Mouse (Mus musculus): Measurements from ENCODE around the gene Dennd1b. TPM values are rescaled to one million over a fixed set of nuclear protein-coding genes. Genes with fewer than 3 reads are reported as not detected.

Dennd1b gene
- polyA plus RNA-seq, 1 experiment from 2014 or later: 5.3 TPM

DNA sequence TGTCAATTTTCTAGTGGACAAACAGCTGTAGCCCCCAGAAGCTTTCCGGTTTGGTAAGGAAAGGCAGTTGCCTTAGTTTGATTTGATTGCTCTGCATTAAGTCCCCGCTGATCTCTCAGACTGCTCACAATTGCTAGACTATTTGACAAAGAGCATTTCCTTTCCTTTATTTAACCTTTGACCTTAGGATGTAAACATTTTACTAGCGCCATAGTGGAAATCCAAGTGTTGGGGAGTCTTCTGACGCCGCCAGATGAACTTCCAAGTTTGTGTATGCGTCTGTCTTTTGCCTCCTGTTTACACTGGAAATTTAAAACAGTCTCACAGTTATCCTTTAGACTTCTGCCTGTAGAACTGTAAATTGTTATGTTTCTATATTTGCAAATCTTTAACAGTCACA is 85.8 kb downstream of the Dennd1b start:
- Histone ChIP-seq H3K4me1 (ENCODE audit: control insufficient read depth, insufficient read depth, low read length) (0 out of 2 replicates have a peak, but pooled peaks cover 3% of the 10 kb centered on the region), H3K9me3 (ENCODE audit: control insufficient read depth, low read length) (no peaks in the 10 kb centered on the region), H3K4me3 (ENCODE audit: low read length) (no peak overlapping the region), H3K27me3 (replicated peaks; ENCODE audit: control insufficient read depth, insufficient read depth, low read length) (no peaks in the 10 kb centered on the region), H3K4me2 (ENCODE audit: low read depth, low read length) (no peak overlapping the region), H3K9ac (ENCODE audit: low read depth, low read length) (no peak overlapping the region), H3K27ac (ENCODE audit: low read length) (no peak overlapping the region), H3K36me3 (ENCODE audit: control insufficient read depth, insufficient read depth, low read length) (no peaks in the 10 kb centered on the region)
- no peak for ATAC-seq
- WGBS: 35% methylated on average over 6 of the region's 6 CpGs

DNA sequence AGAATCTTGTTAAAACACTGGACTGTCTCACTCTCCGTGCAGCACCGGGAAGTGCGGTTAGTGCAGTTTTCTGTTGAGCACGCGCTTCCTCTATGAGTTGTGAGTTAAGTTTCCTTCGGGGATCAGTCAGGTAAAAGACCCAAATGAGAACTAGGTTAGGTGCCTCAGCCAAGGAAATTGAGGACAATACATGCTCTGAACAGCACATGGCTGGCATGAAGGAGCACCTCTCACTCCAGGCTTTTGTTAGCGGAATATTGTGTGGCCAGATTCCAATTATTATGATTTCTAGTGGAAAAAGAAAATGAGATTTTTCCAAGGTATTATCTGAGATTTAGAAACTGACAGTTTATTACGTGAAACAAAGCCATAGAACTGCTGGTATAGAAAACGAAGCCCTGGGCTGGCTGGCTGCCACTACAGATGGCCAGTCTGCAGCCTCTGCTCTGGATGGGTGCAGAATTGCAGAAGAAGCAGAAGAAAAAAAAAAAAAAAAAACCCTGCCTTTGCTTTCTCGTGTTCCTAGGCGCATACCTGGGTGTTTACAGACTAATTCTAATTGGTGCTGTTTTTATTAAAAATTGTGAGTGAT is 86.7 kb downstream of the Dennd1b start:
- H3K4me1 ChIP-seq (ENCODE audit: control insufficient read depth, insufficient read depth, low read length): 0 out of 2 replicates have a peak, but pooled peaks cover 3% of the 10 kb centered on the region
- ATAC-seq: no peak
- no peaks in the 10 kb centered on the region for H3K36me3 ChIP-seq (ENCODE audit: control insufficient read depth, insufficient read depth, low read length)
- WGBS: 53% methylated on average over 11 of the region's 11 CpGs
- no peaks in the 10 kb centered on the region for H3K27me3 ChIP-seq (replicated peaks; ENCODE audit: control insufficient read depth, insufficient read depth, low read length)
- no peaks in the 10 kb centered on the region for H3K9me3 ChIP-seq (ENCODE audit: control insufficient read depth, low read length)
- no peak overlapping the region for H3K27ac ChIP-seq (ENCODE audit: low read length)
- no peak overlapping the region for H3K9ac ChIP-seq (ENCODE audit: low read depth, low read length)
- peak overlapping the region; percentile 3; the same call in 1 of the 2 replicates for H3K4me2 ChIP-seq (ENCODE audit: low read depth, low read length)
- no peak overlapping the region for H3K4me3 ChIP-seq (ENCODE audit: low read length)

DNA sequence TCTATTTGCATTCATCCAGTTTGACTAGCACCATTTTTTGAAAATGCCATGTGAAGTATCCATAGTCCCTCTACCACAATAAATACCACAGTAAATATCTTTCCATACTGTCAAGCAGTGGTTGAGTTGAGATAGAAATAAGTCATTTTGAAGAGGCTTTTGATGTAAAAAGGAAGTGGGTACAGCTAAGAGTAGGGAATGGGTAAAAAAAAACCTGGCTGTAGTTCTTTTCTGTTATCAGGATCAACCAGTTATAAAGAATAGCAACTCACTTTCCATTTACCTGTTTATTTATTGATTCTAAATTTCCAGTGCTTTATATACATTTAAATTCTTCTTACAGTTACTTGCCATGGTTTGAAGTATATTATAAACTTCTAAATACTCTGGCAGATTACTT is 89.8 kb downstream of the Dennd1b start:
- Histone ChIP-seq H3K27ac (ENCODE audit: low read length) (no peak overlapping the region), H3K36me3 (ENCODE audit: control insufficient read depth, insufficient read depth, low read length) (no peaks in the 10 kb centered on the region), H3K9ac (ENCODE audit: low read depth, low read length) (no peak overlapping the region), H3K4me3 (ENCODE audit: low read length) (no peak overlapping the region), H3K4me1 (ENCODE audit: control insufficient read depth, insufficient read depth, low read length) (0 out of 2 replicates have a peak, but pooled peaks cover 3% of the 10 kb centered on the region), H3K27me3 (replicated peaks; ENCODE audit: control insufficient read depth, insufficient read depth, low read length) (no peaks in the 10 kb centered on the region), H3K4me2 (ENCODE audit: low read depth, low read length) (no peak overlapping the region), H3K9me3 (ENCODE audit: control insufficient read depth, low read length) (no peaks in the 10 kb centered on the region)
- no peak for ATAC-seq

DNA sequence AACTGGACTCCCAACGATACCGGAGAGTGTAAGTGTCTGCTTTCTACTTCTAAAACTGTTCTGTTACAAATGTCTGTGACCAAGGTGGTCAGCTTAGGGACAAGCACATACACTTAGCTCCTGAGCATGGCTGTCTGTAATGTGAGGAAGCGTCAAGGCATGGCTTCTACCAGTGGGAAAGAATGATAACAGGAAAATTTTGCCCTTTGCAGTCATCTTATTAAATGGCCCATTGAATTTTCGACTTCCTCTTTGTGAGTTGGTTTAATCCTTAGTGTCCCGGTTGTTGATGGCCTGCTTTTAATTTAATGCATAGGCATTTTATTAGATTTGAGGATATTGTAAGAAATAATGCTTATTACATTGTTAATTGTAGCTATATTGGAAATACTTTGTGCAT is 97.1 kb downstream of the Dennd1b start:
- no peaks in the 10 kb centered on the region for H3K27me3 ChIP-seq (replicated peaks; ENCODE audit: control insufficient read depth, insufficient read depth, low read length)
- H3K4me1 ChIP-seq (ENCODE audit: control insufficient read depth, insufficient read depth, low read length): no peaks in the 10 kb centered on the region
- H3K4me3 ChIP-seq (ENCODE audit: low read length): no peak overlapping the region
- 92% methylated on average over 5 of the region's 5 CpGs for WGBS
- H3K36me3 ChIP-seq (ENCODE audit: control insufficient read depth, insufficient read depth, low read length): no peaks in the 10 kb centered on the region
- no peak overlapping the region for H3K4me2 ChIP-seq (ENCODE audit: low read depth, low read length)
- H3K9me3 ChIP-seq (ENCODE audit: control insufficient read depth, low read length): no peaks in the 10 kb centered on the region
- H3K9ac ChIP-seq (ENCODE audit: low read depth, low read length): no peak overlapping the region
- ATAC-seq: no peak
- H3K27ac ChIP-seq (ENCODE audit: low read length): no peak overlapping the region

DNA sequence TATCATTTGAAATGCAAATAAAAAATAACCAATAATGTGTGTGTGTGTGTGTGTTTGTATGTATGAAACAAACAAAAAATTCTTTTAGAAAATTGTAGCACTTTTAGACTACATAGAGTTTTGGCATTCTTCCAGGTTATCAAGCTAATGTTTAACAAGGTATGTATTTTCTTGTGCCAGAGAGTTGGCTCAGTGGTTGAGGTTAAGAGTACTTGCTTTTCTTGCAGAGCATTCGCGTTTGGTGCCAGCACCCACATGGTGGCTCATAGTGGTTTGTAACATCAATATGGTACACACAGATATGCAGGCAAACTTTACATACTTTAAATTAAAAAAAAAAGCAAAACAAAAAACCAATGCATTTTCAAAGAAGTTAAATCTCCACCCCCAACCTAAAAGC is 101.5 kb downstream of the Dennd1b start:
- no peak overlapping the region for H3K9ac ChIP-seq (ENCODE audit: low read depth, low read length)
- no peak overlapping the region for H3K4me2 ChIP-seq (ENCODE audit: low read depth, low read length)
- no peaks in the 10 kb centered on the region for H3K9me3 ChIP-seq (ENCODE audit: control insufficient read depth, low read length)
- ATAC-seq: no peak
- no peak overlapping the region for H3K4me3 ChIP-seq (ENCODE audit: low read length)
- no peaks in the 10 kb centered on the region for H3K36me3 ChIP-seq (ENCODE audit: control insufficient read depth, insufficient read depth, low read length)
- 86% methylated on average over 2 of the region's 2 CpGs for WGBS
- H3K27me3 ChIP-seq (replicated peaks; ENCODE audit: control insufficient read depth, insufficient read depth, low read length): no peaks in the 10 kb centered on the region
- H3K27ac ChIP-seq (ENCODE audit: low read length): no peak overlapping the region
- no peaks in the 10 kb centered on the region for H3K4me1 ChIP-seq (ENCODE audit: control insufficient read depth, insufficient read depth, low read length)

DNA sequence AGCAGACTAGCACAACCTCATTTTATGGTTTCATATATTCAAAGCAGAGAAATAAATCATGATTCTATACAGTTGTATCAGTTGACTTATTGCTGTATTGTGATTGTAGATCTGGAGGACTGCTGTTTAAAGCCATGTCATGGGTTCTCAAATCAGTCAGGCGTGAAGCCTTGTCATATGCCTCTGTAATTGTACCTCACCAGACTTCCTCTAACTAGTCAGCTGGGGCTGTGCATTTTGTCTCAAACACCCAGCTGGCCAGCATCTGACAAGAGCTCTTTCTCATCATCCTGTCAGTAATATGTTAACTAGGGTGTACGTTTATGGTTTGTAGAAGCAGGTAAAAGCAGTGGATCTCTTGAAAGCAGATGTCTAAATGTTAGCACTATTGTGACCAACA is 104.0 kb downstream of the Dennd1b start:
- no peak overlapping the region for H3K27ac ChIP-seq (ENCODE audit: low read length)
- no peaks in the 10 kb centered on the region for H3K4me1 ChIP-seq (ENCODE audit: control insufficient read depth, insufficient read depth, low read length)
- whole genome bisulfite sequencing: 62% methylated on average over 2 of the region's 2 CpGs

DNA sequence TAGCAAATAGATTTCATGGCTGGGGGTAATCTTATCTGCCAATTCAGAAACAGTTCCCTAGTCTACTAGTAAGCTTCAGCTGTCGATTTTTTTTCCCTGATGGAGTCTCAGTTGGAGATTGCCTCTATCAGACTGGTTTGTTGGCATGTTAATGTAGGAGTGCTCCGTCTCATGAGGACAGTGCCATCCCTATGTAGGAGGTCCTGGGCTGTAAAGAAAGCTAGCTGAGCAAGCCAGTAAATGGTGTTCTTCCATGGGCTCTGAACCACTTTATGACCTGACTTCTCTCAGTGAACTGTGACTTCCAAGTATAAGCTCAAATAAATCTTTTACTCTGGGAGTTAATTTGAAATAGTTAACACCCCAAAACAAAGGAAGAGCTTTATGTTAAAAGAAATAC is 107.8 kb downstream of the Dennd1b start:
- H3K36me3 ChIP-seq (ENCODE audit: control insufficient read depth, insufficient read depth, low read length): no peaks in the 10 kb centered on the region
- no peaks in the 10 kb centered on the region for H3K4me1 ChIP-seq (ENCODE audit: control insufficient read depth, insufficient read depth, low read length)
- no peaks in the 10 kb centered on the region for H3K27me3 ChIP-seq (replicated peaks; ENCODE audit: control insufficient read depth, insufficient read depth, low read length)
- no peak overlapping the region for H3K27ac ChIP-seq (ENCODE audit: low read length)
- 68% methylated on average over 2 of the region's 2 CpGs for WGBS
- H3K4me2 ChIP-seq (ENCODE audit: low read depth, low read length): no peak overlapping the region
- H3K9me3 ChIP-seq (ENCODE audit: control insufficient read depth, low read length): no peaks in the 10 kb centered on the region
- H3K4me3 ChIP-seq (ENCODE audit: low read length): no peak overlapping the region
- H3K9ac ChIP-seq (ENCODE audit: low read depth, low read length): no peak overlapping the region
- no peak for ATAC-seq

More for the DNA sequence above, 104.0 kb downstream of the Dennd1b start:
- Histone ChIP-seq H3K4me2 (ENCODE audit: low read depth, low read length) (no peak overlapping the region), H3K27me3 (replicated peaks; ENCODE audit: control insufficient read depth, insufficient read depth, low read length) (no peaks in the 10 kb centered on the region), H3K36me3 (ENCODE audit: control insufficient read depth, insufficient read depth, low read length) (no peaks in the 10 kb centered on the region), H3K9ac (ENCODE audit: low read depth, low read length) (no peak overlapping the region), H3K4me3 (ENCODE audit: low read length) (no peak overlapping the region), H3K9me3 (ENCODE audit: control insufficient read depth, low read length) (no peaks in the 10 kb centered on the region)
- ATAC-seq: no peak

DNA sequence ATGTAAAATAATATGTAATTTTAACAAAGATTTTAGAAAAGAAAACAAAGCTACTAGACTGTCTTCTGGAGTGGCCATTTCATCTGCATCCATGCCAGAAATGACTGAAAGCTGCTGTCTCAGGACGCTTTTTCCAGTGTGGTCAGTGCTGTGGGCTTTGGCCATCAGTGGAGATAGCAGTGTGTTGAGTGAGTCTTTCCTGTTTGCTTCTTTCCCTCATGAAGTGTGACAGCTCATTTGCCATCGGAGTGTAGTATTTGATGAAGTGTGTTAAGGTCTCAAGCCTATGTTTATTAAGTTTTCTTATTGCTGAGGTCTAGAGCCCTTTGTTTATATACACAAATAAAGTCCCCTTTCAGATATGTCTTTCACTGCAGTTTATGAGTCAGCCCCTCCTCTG is 112.4 kb downstream of the Dennd1b start:
- Histone ChIP-seq H3K4me3 (ENCODE audit: low read length) (no peak overlapping the region), H3K4me2 (ENCODE audit: low read depth, low read length) (no peak overlapping the region), H3K36me3 (ENCODE audit: control insufficient read depth, insufficient read depth, low read length) (no peaks in the 10 kb centered on the region), H3K27ac (ENCODE audit: low read length) (no peak overlapping the region), H3K9ac (ENCODE audit: low read depth, low read length) (no peak overlapping the region), H3K27me3 (replicated peaks; ENCODE audit: control insufficient read depth, insufficient read depth, low read length) (no peaks in the 10 kb centered on the region), H3K9me3 (ENCODE audit: control insufficient read depth, low read length) (no peaks in the 10 kb centered on the region), H3K4me1 (ENCODE audit: control insufficient read depth, insufficient read depth, low read length) (no peaks in the 10 kb centered on the region)
- no peak for ATAC-seq
- 54% methylated on average over 2 of the region's 2 CpGs for WGBS

DNA sequence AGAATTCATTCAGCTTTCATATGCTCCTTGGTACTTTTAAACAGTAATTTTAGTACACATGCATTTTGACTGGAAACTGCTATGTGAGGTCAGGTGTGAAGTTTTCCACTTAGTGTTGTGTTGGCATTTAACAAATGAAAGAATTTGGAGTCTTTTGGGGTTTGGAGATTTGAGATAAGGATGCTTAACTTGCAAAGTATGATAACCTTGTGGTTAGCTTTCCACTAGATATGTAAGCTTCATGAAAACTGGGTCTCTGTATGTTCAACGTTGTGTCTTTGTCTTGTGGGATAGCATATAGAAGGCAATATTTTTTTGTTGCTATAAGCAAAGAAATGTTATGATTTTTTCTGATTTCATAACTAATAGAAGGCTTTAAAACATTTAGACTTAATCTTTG is 114.8 kb downstream of the Dennd1b start:
- no peak for ATAC-seq
- Histone ChIP-seq H3K4me3 (ENCODE audit: low read length) (no peak overlapping the region), H3K4me1 (ENCODE audit: control insufficient read depth, insufficient read depth, low read length) (no peaks in the 10 kb centered on the region), H3K27me3 (replicated peaks; ENCODE audit: control insufficient read depth, insufficient read depth, low read length) (no peaks in the 10 kb centered on the region), H3K36me3 (ENCODE audit: control insufficient read depth, insufficient read depth, low read length) (no peaks in the 10 kb centered on the region; the same call in 1 of the 2 replicates), H3K9ac (ENCODE audit: low read depth, low read length) (no peak overlapping the region), H3K27ac (ENCODE audit: low read length) (no peak overlapping the region), H3K9me3 (ENCODE audit: control insufficient read depth, low read length) (no peaks in the 10 kb centered on the region), H3K4me2 (ENCODE audit: low read depth, low read length) (no peak overlapping the region)
- WGBS: 84% methylated on average over 1 of the region's 1 CpGs

DNA sequence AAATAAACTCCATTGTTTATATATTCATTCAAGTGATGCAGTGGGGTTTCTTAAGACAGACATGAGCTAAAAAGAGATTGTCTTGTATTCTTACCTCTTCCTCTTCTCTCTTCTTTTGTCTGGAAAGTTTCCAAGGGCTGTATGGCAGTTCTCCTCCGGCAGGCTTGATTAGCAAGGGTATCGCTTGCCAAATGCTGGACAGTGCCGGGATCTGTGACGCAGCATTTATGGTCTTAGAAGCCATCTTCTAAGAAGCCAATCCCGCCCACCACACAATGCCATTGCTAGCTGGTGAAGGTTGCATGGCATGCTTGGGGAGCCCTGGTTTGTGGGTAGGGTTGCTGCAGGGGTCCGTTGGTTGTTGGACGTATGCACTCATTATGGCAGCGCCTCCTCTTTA is 115.8 kb downstream of the Dennd1b start:
- no peaks in the 10 kb centered on the region; the same call in 1 of the 2 replicates for H3K36me3 ChIP-seq (ENCODE audit: control insufficient read depth, insufficient read depth, low read length)
- no peak overlapping the region for H3K27ac ChIP-seq (ENCODE audit: low read length)
- H3K4me1 ChIP-seq (ENCODE audit: control insufficient read depth, insufficient read depth, low read length): no peaks in the 10 kb centered on the region
- no peak for ATAC-seq
- H3K4me2 ChIP-seq (ENCODE audit: low read depth, low read length): no peak overlapping the region
- H3K9me3 ChIP-seq (ENCODE audit: control insufficient read depth, low read length): no peaks in the 10 kb centered on the region
- WGBS: 77% methylated on average over 8 of the region's 8 CpGs
- no peak overlapping the region for H3K4me3 ChIP-seq (ENCODE audit: low read length)
- no peak overlapping the region for H3K9ac ChIP-seq (ENCODE audit: low read depth, low read length)
- H3K27me3 ChIP-seq (replicated peaks; ENCODE audit: control insufficient read depth, insufficient read depth, low read length): no peaks in the 10 kb centered on the region
